Mouse (Mus musculus): ENCODE measurements around the gene Otx1. TPM values are rescaled to one million over a fixed set of nuclear protein-coding genes. Genes with fewer than 3 reads are reported as not detected.
A peak's percentile ranks its signal among the peaks of the same experiment; 100 is the strongest.

The Otx1 gene
- polyA plus RNA-seq, 1 experiment: 0.70 TPM

GRCm38 (mm10) chr11:21994377-21995370 is 8.0 kb downstream of the Otx1 start:
- no peaks in the 10 kb centered on the region for H3K4me1 ChIP-seq (ENCODE audit: control insufficient read depth, insufficient read depth, low read length)
- TF ChIP-seq CTCF (IDR thresholded peaks at IDR 0.05; ENCODE audit: insufficient read depth, low read length) (no peak), POLR2A (IDR thresholded peaks at IDR 0.05; ENCODE audit: borderline replicate concordance, extremely low read depth, low read depth, low read length) (no peak)
- DNase-seq: peak; percentile 14
- no peak overlapping the region for H3K4me3 ChIP-seq (replicated peaks; ENCODE audit: extremely low read depth, low read depth, low read length)
- WGBS: 9% methylated on average over 34 of the region's 34 CpGs

- no peaks in the 10 kb centered on the region for H3K4me1 ChIP-seq (ENCODE audit: control insufficient read depth, insufficient read depth, low read length)
- 3% methylated on average over 44 of the region's 47 CpGs for WGBS
- peak; percentile 59 for DNase-seq
- TF ChIP-seq POLR2A (IDR thresholded peaks at IDR 0.05; ENCODE audit: borderline replicate concordance, extremely low read depth, low read depth, low read length): no peak
- TF ChIP-seq CTCF (IDR thresholded peaks at IDR 0.05; ENCODE audit: insufficient read depth, low read length): no peak
- H3K4me3 ChIP-seq (replicated peaks; ENCODE audit: extremely low read depth, low read depth, low read length): no peak overlapping the region
These were observed 8.9 kb downstream of the Otx1 start for GRCm38 (mm10) chr11:21993597-21994376.

GRCm38 (mm10) chr11:21992761-21993596 is 9.7 kb downstream of the Otx1 start:
- Histone ChIP-seq H3K4me3 (replicated peaks; ENCODE audit: extremely low read depth, low read depth, low read length) (no peak overlapping the region), H3K4me1 (ENCODE audit: control insufficient read depth, insufficient read depth, low read length) (no peaks in the 10 kb centered on the region)
- peak; percentile 13 for DNase-seq
- TF ChIP-seq POLR2A (IDR thresholded peaks at IDR 0.05; ENCODE audit: borderline replicate concordance, extremely low read depth, low read depth, low read length) (no peak), CTCF (IDR thresholded peaks at IDR 0.05; ENCODE audit: insufficient read depth, low read length) (no peak)
- 4% methylated on average over 96 of the region's 96 CpGs for WGBS

GRCm38 (mm10) chr11:21988398-21988946 is 14.2 kb downstream of the Otx1 start:
- no peak for TF ChIP-seq POLR2A (IDR thresholded peaks at IDR 0.05; ENCODE audit: borderline replicate concordance, extremely low read depth, low read depth, low read length)
- no peak for TF ChIP-seq CTCF (IDR thresholded peaks at IDR 0.05; ENCODE audit: insufficient read depth, low read length)
- WGBS: 76% methylated on average over 1 of the region's 1 CpGs
- no peak for DNase-seq
- Histone ChIP-seq H3K4me1 (ENCODE audit: control insufficient read depth, insufficient read depth, low read length) (no peaks in the 10 kb centered on the region), H3K4me3 (replicated peaks; ENCODE audit: extremely low read depth, low read depth, low read length) (no peak overlapping the region)

- WGBS: 68% methylated on average over 1 of the region's 1 CpGs
- DNase-seq: no peak
- H3K4me1 ChIP-seq (ENCODE audit: control insufficient read depth, insufficient read depth, low read length): no peaks in the 10 kb centered on the region
- TF ChIP-seq CTCF (IDR thresholded peaks at IDR 0.05; ENCODE audit: insufficient read depth, low read length) (no peak), POLR2A (IDR thresholded peaks at IDR 0.05; ENCODE audit: borderline replicate concordance, extremely low read depth, low read depth, low read length) (no peak)
- H3K4me3 ChIP-seq (replicated peaks; ENCODE audit: extremely low read depth, low read depth, low read length): no peak overlapping the region
These were observed 17.6 kb downstream of the Otx1 start for GRCm38 (mm10) chr11:21985118-21985517.

GRCm38 (mm10) chr11:21974005-21974531 is 28.6 kb downstream of the Otx1 start:
- DNase-seq: no peak
- no peaks in the 10 kb centered on the region for H3K4me1 ChIP-seq (ENCODE audit: control insufficient read depth, insufficient read depth, low read length)
- H3K4me3 ChIP-seq (replicated peaks; ENCODE audit: extremely low read depth, low read depth, low read length): no peak overlapping the region
- 68% methylated on average over 5 of the region's 5 CpGs for WGBS
- TF ChIP-seq POLR2A (IDR thresholded peaks at IDR 0.05; ENCODE audit: borderline replicate concordance, extremely low read depth, low read depth, low read length): no peak
- peak; percentile 33; the same call in 1 of the 2 replicates for TF ChIP-seq CTCF (IDR thresholded peaks at IDR 0.05; ENCODE audit: insufficient read depth, low read length)

- no peak overlapping the region for H3K4me3 ChIP-seq (replicated peaks; ENCODE audit: extremely low read depth, low read depth, low read length)
- H3K4me1 ChIP-seq (ENCODE audit: control insufficient read depth, insufficient read depth, low read length): no peaks in the 10 kb centered on the region
- DNase-seq: no peak
- WGBS: 66% methylated on average over 3 of the region's 3 CpGs
- no peak for TF ChIP-seq CTCF (IDR thresholded peaks at IDR 0.05; ENCODE audit: insufficient read depth, low read length)
- no peak for TF ChIP-seq POLR2A (IDR thresholded peaks at IDR 0.05; ENCODE audit: borderline replicate concordance, extremely low read depth, low read depth, low read length)
These were observed 29.1 kb downstream of the Otx1 start for GRCm38 (mm10) chr11:21973597-21973996.

GRCm38 (mm10) chr11:21968922-21969321 is 33.8 kb downstream of the Otx1 start:
- DNase-seq: no peak
- WGBS: 89% methylated on average over 3 of the region's 3 CpGs
- TF ChIP-seq POLR2A (IDR thresholded peaks at IDR 0.05; ENCODE audit: borderline replicate concordance, extremely low read depth, low read depth, low read length) (no peak), CTCF (IDR thresholded peaks at IDR 0.05; ENCODE audit: insufficient read depth, low read length) (no peak)

More at GRCm38 (mm10) chr11:21968922-21969321, 33.8 kb downstream of the Otx1 start:
- Histone ChIP-seq H3K4me1 (ENCODE audit: control insufficient read depth, insufficient read depth, low read length) (no peaks in the 10 kb centered on the region), H3K4me3 (replicated peaks; ENCODE audit: extremely low read depth, low read depth, low read length) (no peak overlapping the region)
